Mouse (Mus musculus) stomach, embryonic 14.5 days (tissue): ENCODE data around the gene Ppp1r13b. TPM values are rescaled to one million over a fixed set of nuclear protein-coding genes. Genes with fewer than 3 reads are reported as not detected.

Experiments used
- ATAC-seq: fragments of 200-750 bp; cut with Nextera tagmentation; 2 replicates; pipeline ENCODE4 v1.8.0; 2017; ENCODE audit warnings: low read depth, moderate TSS enrichment; ENCODE audit not compliant: insufficient number of reproducible peaks, insufficient read depth, low FRiP score
- H3K27ac ChIP-seq: fragments of 300-500 bp; sonication (generic); 2 replicates; pipeline ENCODE4 v1.5.1; 2014; ENCODE audit warnings: mild to moderate bottlenecking, low read length, moderate library complexity, mixed read lengths
- H3K27me3 ChIP-seq: fragments of 300-500 bp; sonication (generic); 2 replicates; pipeline ENCODE4 v1.6.1; 2014; ENCODE audit warnings: low read length, control low read depth, mixed read lengths; ENCODE audit not compliant: control insufficient read depth, insufficient read depth
- H3K36me3 ChIP-seq: fragments of 300-500 bp; sonication (generic); 2 replicates; pipeline ENCODE4 v1.6.1; 2014; ENCODE audit warnings: mild to moderate bottlenecking, control low read depth, low read length, moderate library complexity, mixed read lengths; ENCODE audit not compliant: control insufficient read depth, insufficient read depth
- H3K4me1 ChIP-seq: fragments of 300-500 bp; sonication (generic); 2 replicates; pipeline ENCODE4 v1.6.1; 2014; ENCODE audit warnings: low read length, control low read depth, mixed read lengths; ENCODE audit not compliant: control insufficient read depth, insufficient read depth
- H3K4me2 ChIP-seq: fragments of 300-500 bp; sonication (generic); replicated peaks from 2 replicates; pipeline ENCODE4 v1.6.1; 2014; ENCODE audit warnings: low read depth, low read length, control low read depth
- H3K4me3 ChIP-seq: fragments of 300-500 bp; sonication (generic); 2 replicates; pipeline ENCODE4 v1.5.1; 2014; ENCODE audit warnings: low read depth, low read length, control low read depth
- H3K9ac ChIP-seq: fragments of 300-500 bp; sonication (generic); replicated peaks from 2 replicates; pipeline ENCODE4 v1.6.1; 2014; ENCODE audit warnings: low read depth, mild to moderate bottlenecking, control low read depth, low read length, moderate library complexity, mixed read lengths
- H3K9me3 ChIP-seq: fragments of 300-500 bp; sonication (generic); 2 replicates; pipeline ENCODE4 v1.6.1; 2016; ENCODE audit warnings: low read depth, low read length, control low read depth; ENCODE audit not compliant: control insufficient read depth
- WGBS: fragments of 180-500 bp; shearing (Covaris S2); extraction: QIAGEN DNeasy Blood & Tissue Kit; methylation state at CpG from one replicate; pipeline ENCODE4 v1.1.7; 2014; 5-methylcytosine and 5-hydroxymethylcytosine counted together
- polyA plus RNA-seq: library from polyadenylated mRNA; unstranded; fragments of >200 nt; fragmentation: Nextera tagmentation; extraction: Ambion mirVana; gene quantifications from 2 replicates; pipeline ENCODE4 v1.2.1, GENCODE M21; 2014

Gene Ppp1r13b
- polyA plus RNA-seq, 1 experiment from 2014 or later: 20.9 TPM

GRCm38 (mm10) chr12:111813766-111814617 is 93.9 kb downstream of the Ppp1r13b start, which contains the start of the genes Xrcc3 and Zfyve21:
Xrcc3 (minus strand) TSS chr12:111813873.
Zfyve21 (plus strand) TSS chr12:111814170.
- peaks cover 44% of the 10 kb centered on the region for H3K4me1 ChIP-seq
- WGBS: under 1% methylated on average over 87 of the region's 87 CpGs

GRCm38 (mm10) chr12:111813111-111813765 is 94.7 kb downstream of the Ppp1r13b start:
- peaks cover 5% of the 10 kb centered on the region for H3K36me3 ChIP-seq
- H3K4me2 ChIP-seq: peak overlapping the region; percentile 82
- no peak for ATAC-seq
- peaks cover 39% of the 10 kb centered on the region for H3K4me1 ChIP-seq
- H3K9ac ChIP-seq: peak overlapping the region; percentile 46
- H3K27me3 ChIP-seq: no peaks in the 10 kb centered on the region
- H3K4me3 ChIP-seq: peak overlapping the region; percentile 69
- no peak overlapping the region; the same call in 1 of the 2 replicates for H3K27ac ChIP-seq
- no peaks in the 10 kb centered on the region for H3K9me3 ChIP-seq
- WGBS: 3% methylated on average over 27 of the region's 27 CpGs

More at GRCm38 (mm10) chr12:111813766-111814617, 93.9 kb downstream of the Ppp1r13b start, which contains the start of the genes Xrcc3 and Zfyve21:
- peak within 1 kb of the TSS; percentile 82 for H3K4me2 ChIP-seq
- H3K27me3 ChIP-seq: no peaks in the 10 kb centered on the region
- peak within 1 kb of the TSS; percentile 69 for H3K4me3 ChIP-seq
- H3K9me3 ChIP-seq: no peaks in the 10 kb centered on the region
- H3K27ac ChIP-seq: peak within 1 kb of the TSS; percentile 94
- ATAC-seq: peak; percentile 98
- H3K9ac ChIP-seq: peak within 1 kb of the TSS; percentile 70
- no peaks in the 10 kb centered on the region for H3K36me3 ChIP-seq

GRCm38 (mm10) chr12:111812611-111813010 is 95.3 kb downstream of the Ppp1r13b start:
- H3K9ac ChIP-seq: peak overlapping the region; percentile 46
- peaks cover 11% of the 10 kb centered on the region for H3K36me3 ChIP-seq
- H3K4me3 ChIP-seq: peak overlapping the region; percentile 69
- no peaks in the 10 kb centered on the region for H3K9me3 ChIP-seq
- H3K4me2 ChIP-seq: peak overlapping the region; percentile 82
- no peak for ATAC-seq
- peaks cover 37% of the 10 kb centered on the region for H3K4me1 ChIP-seq
- 67% methylated on average over 12 of the region's 12 CpGs for WGBS
- no peaks in the 10 kb centered on the region for H3K27me3 ChIP-seq
- no peak overlapping the region for H3K27ac ChIP-seq

DNA sequence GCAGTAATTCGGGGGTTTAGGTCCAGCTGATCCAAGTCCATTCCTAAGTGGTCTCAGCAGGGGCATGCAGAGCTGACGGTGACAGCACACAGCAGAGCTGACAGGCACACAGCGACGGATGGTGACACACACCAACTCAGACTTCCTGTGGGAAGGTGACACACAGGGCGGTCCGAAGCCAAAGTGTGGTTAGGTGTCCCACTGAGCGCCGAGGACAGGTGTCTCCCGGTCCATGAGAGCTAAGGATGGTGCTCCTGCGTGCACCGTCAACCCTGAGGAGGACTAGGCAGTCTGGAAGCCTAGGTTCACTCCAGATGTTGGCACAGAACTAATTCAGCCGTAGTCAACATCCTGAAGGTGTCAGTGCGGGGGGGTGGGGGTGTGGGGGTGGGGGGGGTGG is 95.8 kb downstream of the Ppp1r13b start:
- Histone ChIP-seq H3K4me3 (no peak overlapping the region), H3K36me3 (peaks cover 14% of the 10 kb centered on the region), H3K27ac (no peak overlapping the region), H3K27me3 (no peaks in the 10 kb centered on the region), H3K4me2 (no peak overlapping the region), H3K9ac (no peak overlapping the region), H3K4me1 (peaks cover 35% of the 10 kb centered on the region), H3K9me3 (no peaks in the 10 kb centered on the region)
- 90% methylated on average over 13 of the region's 13 CpGs for whole genome bisulfite sequencing
- ATAC-seq: no peak

GRCm38 (mm10) chr12:111809762-111810161 is 98.1 kb downstream of the Ppp1r13b start:
- Histone ChIP-seq H3K36me3 (peaks cover 30% of the 10 kb centered on the region), H3K4me3 (no peak overlapping the region), H3K27me3 (no peaks in the 10 kb centered on the region), H3K9me3 (no peaks in the 10 kb centered on the region), H3K27ac (peak overlapping the region; percentile 27; the same call in 1 of the 2 replicates), H3K4me1 (peaks cover 14% of the 10 kb centered on the region), H3K4me2 (no peak overlapping the region), H3K9ac (no peak overlapping the region)
- ATAC-seq: peak; percentile 43
- WGBS: 5% methylated on average over 9 of the region's 9 CpGs

- H3K9ac ChIP-seq: no peak overlapping the region
- H3K4me3 ChIP-seq: no peak overlapping the region
- H3K9me3 ChIP-seq: no peaks in the 10 kb centered on the region
- H3K27ac ChIP-seq: no peak overlapping the region
- ATAC-seq: no peak
- 86% methylated on average over 6 of the region's 6 CpGs for WGBS
- peaks cover 14% of the 10 kb centered on the region for H3K4me1 ChIP-seq
- H3K36me3 ChIP-seq: peaks cover 37% of the 10 kb centered on the region
- H3K27me3 ChIP-seq: no peaks in the 10 kb centered on the region
- no peak overlapping the region for H3K4me2 ChIP-seq
Measured at GRCm38 (mm10) chr12:111808775-111809174, 99.1 kb downstream of the Ppp1r13b start.

DNA sequence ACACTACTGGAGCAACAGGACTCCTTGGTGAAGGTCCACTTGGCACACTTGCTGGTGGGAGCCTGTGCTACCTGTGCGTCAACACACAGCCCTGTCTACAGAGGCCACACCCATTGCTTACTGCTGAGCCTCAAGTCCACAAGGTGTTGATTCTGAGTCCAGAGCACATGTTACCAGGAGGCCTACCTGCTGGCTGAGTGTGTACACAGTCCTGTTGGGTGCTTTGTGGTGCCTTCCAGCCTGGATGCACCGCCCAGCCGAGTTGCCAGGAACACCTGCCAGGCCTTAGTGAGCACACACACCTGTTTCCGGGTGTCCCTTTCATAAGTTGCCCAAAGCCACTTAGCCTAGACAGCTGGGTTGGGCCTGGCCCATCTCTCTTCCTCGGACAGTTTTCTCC is 104.4 kb downstream of the Ppp1r13b start:
- ATAC-seq: peak; percentile 39
- H3K9ac ChIP-seq: no peak overlapping the region
- H3K4me3 ChIP-seq: no peak overlapping the region
- H3K4me1 ChIP-seq: no peaks in the 10 kb centered on the region
- 69% methylated on average over 5 of the region's 5 CpGs for WGBS
- no peaks in the 10 kb centered on the region for H3K27me3 ChIP-seq
- H3K9me3 ChIP-seq: no peaks in the 10 kb centered on the region
- no peak overlapping the region for H3K27ac ChIP-seq
- H3K4me2 ChIP-seq: no peak overlapping the region
- peaks cover 70% of the 10 kb centered on the region for H3K36me3 ChIP-seq

GRCm38 (mm10) chr12:111800459-111801183 is 107.3 kb downstream of the Ppp1r13b start:
- ATAC-seq: no peak
- Histone ChIP-seq H3K4me1 (no peaks in the 10 kb centered on the region), H3K9ac (no peak overlapping the region), H3K36me3 (peaks cover 72% of the 10 kb centered on the region), H3K27me3 (no peaks in the 10 kb centered on the region), H3K9me3 (no peaks in the 10 kb centered on the region), H3K4me2 (no peak overlapping the region), H3K27ac (no peak overlapping the region), H3K4me3 (no peak overlapping the region)
- WGBS: 85% methylated on average over 10 of the region's 10 CpGs
